Mouse (Mus musculus) gastrocnemius, postnatal 25 days (tissue): ENCODE measurements around the gene Pnp. TPM values are rescaled to one million over a fixed set of nuclear protein-coding genes. Genes with fewer than 3 reads are reported as not detected.
"Not testable (repeated sequence)": the region's sequence is repeated elsewhere in the genome, so short reads cannot be mapped to it uniquely, and the experiment has no call there.

Source experiments
- DNase-seq: peaks from one replicate; pipeline ENCODE4 v3.0.0; 2022
- total RNA-seq, 2 experiments: library from RNA; stranded (reverse); gene quantifications; 1 replicate in 1 of 2; 2 replicates in 1 of 2; pipeline ENCODE4 v1.2.3; 2021

Pnp gene
- total RNA-seq, 2 experiments from 2014 or later, result 4.4 to 8.7 TPM

DNA sequence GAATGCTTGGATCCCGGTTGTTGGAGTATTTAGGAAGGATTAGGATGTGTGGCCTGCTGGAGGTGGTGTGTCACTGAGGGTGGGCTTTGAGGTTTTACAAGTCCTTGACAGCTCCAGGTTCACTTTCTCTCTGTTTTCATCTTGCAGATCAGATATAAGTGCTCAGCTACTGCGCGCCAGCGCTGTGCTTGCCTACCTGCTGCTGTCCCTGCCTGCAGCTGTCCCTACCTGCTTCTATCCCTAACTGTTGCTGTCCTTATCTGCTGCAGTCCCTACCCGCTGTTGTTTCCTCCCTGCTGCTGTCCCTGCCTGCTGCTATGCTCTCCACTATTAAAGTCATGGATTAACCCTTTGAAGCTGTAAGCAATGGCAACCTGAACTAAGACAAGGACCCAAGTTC is 44.1 kb downstream of the Pnp start:
- no peak for DNase-seq

DNA sequence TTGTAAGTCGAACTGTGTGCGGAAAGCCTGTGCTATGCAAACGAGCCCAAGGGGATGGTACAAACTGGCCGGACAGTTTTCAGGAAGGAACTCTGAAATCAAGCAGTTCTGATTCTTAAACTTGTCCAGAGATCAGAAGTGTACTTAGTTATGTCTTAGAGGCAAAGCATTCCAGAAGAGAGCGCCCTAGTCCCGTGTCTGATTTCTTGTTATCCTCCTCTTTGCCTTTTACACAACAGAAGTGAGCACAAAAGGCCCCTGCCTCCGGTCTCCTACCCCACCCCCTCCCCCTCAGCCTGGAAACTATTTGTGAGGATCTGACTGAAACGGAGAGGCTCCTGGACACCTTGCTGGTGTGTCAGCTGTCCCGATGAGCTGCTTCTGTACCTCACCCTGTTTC is 45.8 kb downstream of the Pnp start:
- DNase-seq, result no peak

DNA sequence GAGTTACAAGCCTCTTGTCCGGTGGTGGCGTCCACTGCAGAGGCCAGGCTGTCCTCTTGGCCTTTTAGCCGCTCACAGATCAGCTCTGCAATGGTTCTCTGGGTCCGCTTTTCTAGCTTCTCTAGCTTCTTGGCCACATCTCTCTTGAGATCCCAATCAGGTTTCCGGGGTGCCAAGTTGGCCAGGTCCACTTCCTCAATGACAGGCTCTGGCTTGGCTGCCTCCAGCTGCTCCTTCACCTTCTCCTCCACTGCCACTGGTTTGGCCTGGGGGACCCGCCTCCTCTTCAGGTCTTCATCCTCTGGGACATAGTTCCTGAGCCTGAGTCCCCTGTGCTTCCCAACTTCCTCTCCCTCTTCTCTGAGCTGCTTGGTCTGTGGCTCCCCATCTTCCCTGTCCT is 47.6 kb downstream of the Pnp start:
- DNase-seq, result not testable (repeated sequence)

DNA sequence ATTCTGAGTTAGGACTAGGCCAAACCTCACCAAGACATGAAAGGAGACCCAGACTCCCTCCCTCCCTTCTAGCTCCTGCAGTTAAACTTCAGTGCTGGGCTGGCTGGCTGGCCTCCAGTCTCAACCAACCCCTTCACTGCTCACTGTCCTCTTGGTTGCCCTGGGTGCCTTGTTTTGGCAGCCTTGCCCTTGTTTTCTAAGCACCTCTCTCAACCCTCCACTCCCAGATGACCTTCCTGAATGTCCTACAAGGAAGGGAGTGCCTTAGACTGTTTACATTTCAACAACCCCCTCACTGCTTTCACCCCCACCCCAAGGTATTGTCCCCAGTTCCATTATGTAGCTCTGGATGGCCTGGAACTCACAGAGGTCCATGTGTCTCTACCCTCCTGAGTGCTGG is 48.7 kb downstream of the Pnp start:
- no peak for DNase-seq

DNA sequence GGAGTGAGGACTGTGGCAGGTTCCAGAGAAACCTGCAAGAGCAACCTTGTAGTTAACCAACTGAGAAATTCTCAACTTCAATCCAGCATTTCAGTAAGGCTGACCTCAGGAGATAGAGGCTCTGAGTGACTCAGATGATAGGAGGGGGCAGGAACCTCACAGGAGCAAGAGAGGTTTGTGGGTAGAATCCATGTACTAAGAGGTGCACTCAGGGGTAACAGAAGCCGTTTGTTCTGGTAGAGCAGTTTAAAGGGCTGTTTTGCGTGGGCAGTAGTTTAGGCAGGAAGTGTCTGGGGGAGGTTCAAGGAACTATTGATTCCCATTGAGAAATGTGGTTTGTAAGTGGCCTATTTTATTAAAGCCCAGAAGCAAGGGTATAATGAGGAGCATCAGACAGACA is 50.3 kb downstream of the Pnp start:
- DNase-seq, result no peak

DNA sequence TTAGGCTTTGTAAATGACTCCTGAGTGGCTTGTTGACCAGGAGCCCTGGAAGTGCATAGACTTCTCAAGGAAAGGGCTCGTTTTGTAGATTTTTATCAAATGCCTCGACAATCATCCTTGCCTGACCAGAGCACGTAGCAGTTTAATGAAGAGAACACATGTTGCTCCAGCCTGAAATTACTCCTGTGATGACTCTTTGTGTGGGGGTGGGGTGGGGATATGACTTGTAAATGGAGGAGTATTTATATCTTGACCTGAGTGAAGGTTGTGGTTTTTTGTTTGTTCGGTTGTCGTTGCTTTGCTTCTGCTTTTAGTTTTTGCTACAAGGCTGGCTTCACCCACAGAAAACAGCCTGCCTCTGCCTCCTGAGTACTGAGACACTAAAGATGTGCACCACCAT is 51.0 kb downstream of the Pnp start:
- DNase-seq, result no peak

DNA sequence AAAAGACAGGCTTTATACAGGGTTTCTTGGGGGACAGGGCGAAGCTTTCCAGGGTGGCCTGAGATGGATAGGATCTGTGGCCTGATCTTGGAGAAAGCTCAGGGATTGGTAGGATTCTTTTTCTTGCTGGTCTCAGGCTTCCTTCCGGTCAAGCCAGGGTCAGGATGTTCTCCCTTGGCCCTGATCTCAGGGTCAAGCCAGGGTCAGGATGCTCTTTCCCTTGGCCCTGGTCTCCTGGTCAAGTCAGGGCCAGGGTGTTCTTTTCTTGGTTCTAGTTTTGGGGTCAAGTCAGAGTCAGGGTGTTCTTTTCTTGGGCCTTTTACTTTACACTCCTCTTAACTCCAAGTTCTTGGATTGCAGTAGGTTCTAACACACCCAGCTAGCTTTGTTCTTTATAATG is 56.8 kb downstream of the Pnp start:
- DNase-seq, result peak; percentile 20

DNA sequence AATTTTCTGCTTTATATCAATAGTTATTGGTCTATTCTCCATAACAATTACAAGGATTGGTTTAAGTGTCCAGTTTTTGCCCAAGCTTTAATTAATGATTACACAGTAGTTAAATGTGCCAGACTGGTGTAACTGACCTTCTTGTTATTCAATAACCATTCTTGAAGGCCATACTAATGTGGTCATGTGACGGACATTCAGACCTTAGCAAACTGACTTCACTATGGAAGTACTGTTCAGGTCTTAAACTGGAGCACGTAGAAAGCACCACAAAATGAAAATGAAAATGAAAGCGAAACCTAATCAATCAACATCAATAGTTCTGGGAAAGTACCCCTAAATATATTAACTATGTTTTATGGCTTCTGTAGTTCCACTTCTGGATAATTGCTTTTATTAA is 60.2 kb downstream of the Pnp start:
- DNase-seq, result no peak

DNA sequence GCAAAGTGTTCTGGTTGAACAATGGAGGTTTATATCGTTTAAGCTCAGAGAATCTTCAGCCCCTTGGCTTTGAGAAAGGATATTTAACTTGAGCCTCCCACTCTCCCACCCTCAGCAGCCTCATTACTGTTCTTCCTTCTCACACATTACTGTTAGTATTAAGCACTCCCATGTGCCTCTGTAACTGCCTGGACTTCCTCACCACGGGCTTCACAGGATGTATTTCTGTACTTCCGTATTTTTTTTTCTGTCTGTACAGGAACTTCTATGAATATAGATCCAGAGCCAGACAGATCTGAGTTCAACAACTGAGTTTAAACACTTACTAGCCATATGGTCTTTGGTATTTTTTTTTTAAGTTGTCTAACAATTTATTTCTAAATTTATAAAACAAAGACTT is 66.2 kb downstream of the Pnp start:
- DNase-seq, result no peak

DNA sequence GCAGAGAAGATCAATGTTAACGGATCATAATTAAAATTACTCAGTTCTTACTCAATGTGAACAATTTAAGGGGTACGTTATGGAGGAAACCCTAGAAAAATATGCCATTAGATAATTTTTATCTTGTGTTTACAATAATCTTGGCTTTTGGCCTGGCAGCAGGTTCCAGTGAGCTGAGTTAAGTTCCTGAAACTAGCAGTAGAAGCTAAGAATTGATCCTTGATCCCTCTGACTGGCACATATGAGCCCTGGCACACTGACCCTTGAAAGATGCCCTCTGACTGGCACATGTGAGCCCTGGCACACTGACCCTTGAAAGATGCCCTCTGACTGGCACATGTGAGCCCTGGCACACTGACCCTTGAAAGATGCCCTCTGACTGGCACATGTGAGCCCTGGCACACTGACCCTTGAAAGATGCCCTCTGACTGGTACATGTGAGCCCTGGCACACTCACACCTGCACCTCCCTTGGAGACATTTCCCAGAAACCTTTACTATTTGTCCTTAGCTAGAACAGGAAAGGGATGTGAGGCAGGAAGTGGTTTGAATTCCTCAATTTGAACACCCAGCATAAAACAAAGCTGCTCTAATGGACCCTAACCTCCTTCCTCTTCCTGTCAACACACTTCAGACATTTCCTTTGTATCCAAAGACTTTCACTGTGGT is 67.3 kb downstream of the Pnp start:
- DNase-seq, result no peak

DNA sequence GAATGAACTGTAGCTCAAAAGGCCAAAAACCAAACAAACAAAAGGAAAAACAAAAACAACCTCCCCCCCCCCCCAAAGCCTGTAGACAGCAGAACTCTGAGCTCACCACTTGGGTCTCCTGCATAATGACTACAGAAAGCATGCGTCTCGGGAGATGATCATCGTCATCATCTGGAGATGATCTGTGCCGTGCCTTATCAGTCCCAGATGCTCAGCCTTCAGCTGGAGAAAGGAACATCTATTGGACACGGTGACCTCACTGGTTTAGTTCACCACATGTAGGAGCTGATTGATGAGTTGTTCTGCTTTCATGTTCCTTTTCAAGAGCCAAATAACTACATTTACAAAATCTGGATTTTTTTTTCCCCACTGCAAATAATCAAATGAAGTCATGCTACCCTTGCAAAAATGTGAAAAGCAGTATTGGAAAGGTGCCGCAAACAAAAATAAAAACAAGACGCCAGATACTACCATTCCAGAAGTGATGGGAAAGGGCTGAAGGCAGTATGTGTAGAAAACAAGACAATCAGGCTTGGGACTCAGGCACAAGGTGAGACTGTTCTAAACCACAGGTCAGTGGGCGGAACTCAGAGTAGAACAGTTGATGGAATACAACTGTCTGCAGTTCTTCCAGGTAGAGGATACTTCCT is 76.4 kb downstream of the Pnp start, which contains the start of gene Rnase10:
TSS of gene Rnase10 (plus strand) at position 600 of the 650 bp plus-strand sequence.
- no peak for DNase-seq

DNA sequence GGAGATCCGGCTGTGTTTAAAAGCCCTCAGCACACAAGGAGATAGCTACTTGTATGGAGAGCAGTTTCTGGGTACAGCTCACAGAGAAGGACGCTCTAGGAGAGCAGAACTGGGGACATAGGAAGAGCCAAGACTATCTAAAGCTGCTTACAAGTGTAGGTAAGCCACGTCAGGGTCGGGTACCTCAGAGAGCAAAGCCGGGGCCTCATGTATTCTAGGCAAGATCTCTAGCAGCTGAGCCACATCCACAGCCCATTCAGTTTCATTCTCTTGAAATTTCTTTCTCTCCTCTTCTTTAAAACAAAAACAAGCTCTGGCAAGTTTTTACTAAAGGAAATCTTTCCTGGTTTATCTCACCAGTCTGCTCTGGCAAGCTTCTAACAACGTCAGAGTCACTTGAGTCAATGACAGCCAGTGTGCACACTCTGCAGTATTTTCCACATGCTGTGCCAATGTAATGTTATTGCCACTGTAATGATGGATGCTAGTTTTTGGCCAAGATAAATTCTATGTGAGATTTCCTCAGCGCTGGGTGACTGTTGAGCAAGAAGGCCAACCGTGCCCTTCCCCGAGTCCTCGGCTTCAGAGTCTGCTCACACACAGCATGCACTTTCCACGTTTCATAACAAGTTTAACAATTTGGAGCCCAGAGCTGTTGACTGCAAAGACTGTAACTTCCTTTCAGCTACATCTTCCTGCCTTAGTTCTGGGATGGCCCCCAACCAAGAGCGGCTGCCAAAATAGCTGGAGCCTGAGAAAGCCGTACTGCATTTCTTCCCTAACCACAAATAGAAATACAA is 77.2 kb downstream of the Pnp start:
- peak; percentile 69 for DNase-seq

DNA sequence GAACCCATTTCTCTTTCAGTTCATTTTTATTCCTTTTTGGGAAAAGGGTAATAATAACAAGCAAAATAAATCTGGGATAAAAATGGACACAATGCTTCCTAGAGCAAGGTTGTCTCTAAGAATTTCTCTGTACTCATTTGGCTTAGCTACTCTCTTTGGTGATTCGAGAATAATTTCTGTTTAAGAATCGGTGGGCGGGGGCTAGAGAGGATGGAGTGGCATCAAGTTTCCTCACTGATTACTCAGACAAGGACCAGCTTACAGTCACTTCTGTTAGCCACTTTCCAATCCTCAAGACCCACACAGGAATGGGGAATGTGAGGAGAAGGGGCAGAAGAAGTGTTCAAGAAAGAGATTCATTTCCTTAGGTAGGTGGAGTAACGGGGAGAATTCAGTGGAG is 77.9 kb downstream of the Pnp start:
- DNase-seq, result no peak

DNA sequence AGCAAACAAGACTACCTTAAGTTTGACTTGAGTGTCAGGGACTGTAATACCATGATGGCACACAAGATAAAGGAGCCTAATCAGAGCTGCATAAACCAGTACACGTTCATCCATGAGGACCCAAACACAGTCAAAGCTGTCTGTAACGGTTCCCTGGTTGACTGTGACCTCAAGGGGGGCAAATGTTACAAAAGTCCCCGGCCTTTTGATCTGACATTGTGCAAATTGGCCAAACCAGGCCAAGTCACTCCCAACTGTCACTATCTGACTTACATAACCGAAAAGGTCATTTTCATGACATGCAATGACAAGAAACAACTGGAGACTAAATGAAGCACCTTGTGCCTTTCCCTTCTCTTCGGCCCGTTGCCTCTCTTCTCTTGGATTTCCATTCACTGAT is 78.7 kb downstream of the Pnp start:
- no peak for DNase-seq

DNA sequence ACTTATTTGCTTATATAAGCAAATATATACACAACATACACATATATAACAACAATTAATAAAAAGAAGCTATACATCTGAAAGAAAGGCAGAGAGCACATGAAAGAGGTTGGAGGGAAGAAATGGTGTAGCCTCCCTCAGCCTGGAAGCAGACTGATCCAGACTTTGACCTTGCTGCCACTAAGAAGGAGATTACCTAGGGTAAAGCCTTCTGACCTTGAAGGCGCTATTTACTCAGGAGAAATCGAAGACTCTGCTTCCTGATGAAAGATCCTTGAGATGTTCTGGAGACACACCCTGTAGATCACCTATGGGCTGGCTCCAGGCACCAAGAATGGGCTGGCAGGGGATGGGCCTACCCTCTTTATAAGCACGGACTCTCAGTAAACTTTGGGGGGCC is 83.8 kb downstream of the Pnp start:
- DNase-seq, result not testable (repeated sequence)

Other genes starting within 250 kb of the Pnp start
- gene Olfr747, start 237.9 kb upstream of the Pnp start, total RNA-seq, result not detected
- not detected for gene Olfr748, start 223.7 kb upstream of the Pnp start, total RNA-seq
- gene Olfr749, start 186.0 kb upstream of the Pnp start, total RNA-seq, result not detected
- 1 to 10 TPM; 7.4 to 8.2 TPM for gene Ttc5, start 145.6 kb upstream of the Pnp start, total RNA-seq
- not detected for gene Ccnb1ip1, start 123.3 kb upstream of the Pnp start, total RNA-seq
- 1 to 10 TPM; 7.5 to 8.5 TPM for gene Parp2, start 123.2 kb upstream of the Pnp start, total RNA-seq
- gene Tep1, start 60.5 kb upstream of the Pnp start, total RNA-seq, result 10 to 100 TPM in 1 of 2 experiments, 1 to 10 TPM in 1; 8.3 to 10.2 TPM
- 100 to 1,000 TPM in 1 of 2 experiments, 10 to 100 TPM in 1; 97.0 to 105 TPM for gene Klhl33, start 33.6 kb upstream of the Pnp start, total RNA-seq
- 10 to 100 TPM; 40.1 to 41.8 TPM for gene Osgep, start 6.2 kb upstream of the Pnp start, total RNA-seq
- gene Apex1, start 6.1 kb upstream of the Pnp start, total RNA-seq, result 10 to 100 TPM; 23.7 to 24.8 TPM
- 10 to 100 TPM; 12.9 to 14.6 TPM for gene Pip4p1, start 226 bp upstream of the Pnp start, total RNA-seq
- 1 to 10 TPM; 1.6 to 1.9 TPM for gene Gm49342, start 13.4 kb downstream of the Pnp start, total RNA-seq
- under 1 TPM; 0.46 to 0.49 TPM for gene Pnp2, start 24.9 kb downstream of the Pnp start, total RNA-seq
- not detected for gene Rnase10, start 76.7 kb downstream of the Pnp start, total RNA-seq
- not detected for gene Rnase9, start 110.8 kb downstream of the Pnp start, total RNA-seq
- not detected for gene Rnase11, start 119.1 kb downstream of the Pnp start, total RNA-seq
- gene Rnase12, start 126.6 kb downstream of the Pnp start, total RNA-seq, result not detected
- gene Olfr750, start 143.4 kb downstream of the Pnp start, total RNA-seq, result not detected
- gene Rnase4, start 160.0 kb downstream of the Pnp start, total RNA-seq, result 10 to 100 TPM; 30.5 to 40.6 TPM
- 1 to 10 TPM; 1.6 to 4.2 TPM for gene Ang, start 160.1 kb downstream of the Pnp start, total RNA-seq
- not detected for gene Eddm3b, start 183.3 kb downstream of the Pnp start, total RNA-seq
- gene Rnase6, start 192.8 kb downstream of the Pnp start, total RNA-seq, result not detected
- gene Rnase1, start 215.7 kb downstream of the Pnp start, total RNA-seq, result not detected
- gene Rnase2b, start 231.2 kb downstream of the Pnp start, total RNA-seq, result not detected